Mouse (Mus musculus) MEL (cell line): ENCODE measurements around the gene Grb10. TPM values are rescaled to one million over a fixed set of nuclear protein-coding genes. Genes with fewer than 3 reads are reported as not detected.

Source experiments
- DNase-seq: peaks from one replicate; pipeline ENCODE4 v3.0.0; 2011; ENCODE audit warnings: low read depth, low spot score
- H3K27ac ChIP-seq: 2 replicates; pipeline ENCODE4 v1.5.1; 2012; ENCODE audit warnings: low read depth, mild to moderate bottlenecking, control low read depth, low read length, moderate library complexity; ENCODE audit not compliant: control insufficient read depth
- H3K27me3 ChIP-seq, 2 experiments: fragments of 150-350 bp in 1 of 2; sonication (generic) in 1 of 2; 2 replicates each; pipeline ENCODE4 v1.6.1; 2012; ENCODE audit warnings: low read length in 2 of 2, mild to moderate bottlenecking in 2 of 2, improper control_type of control experiment in 1 of 2, moderate library complexity in 1 of 2; ENCODE audit not compliant: insufficient read depth in 2 of 2, control insufficient read depth in 1 of 2
- H3K36me3 ChIP-seq, 2 experiments: 2 replicates each; pipeline ENCODE4 v1.6.1; 2012 to 2014; ENCODE audit warnings: low read length in 2 of 2, improper control_type of control experiment in 1 of 2, inconsistent platforms in 1 of 2, mild to moderate bottlenecking in 1 of 2; ENCODE audit not compliant: insufficient read depth in 2 of 2, control insufficient read depth in 1 of 2
- H3K4me1 ChIP-seq, 2 experiments: fragments of 150-350 bp in 1 of 2; sonication (generic) in 1 of 2; 2 replicates each; pipeline ENCODE4 v1.6.1; 2012; ENCODE audit warnings: low read length in 2 of 2, improper control_type of control experiment in 1 of 2, mild to moderate bottlenecking in 1 of 2; ENCODE audit not compliant: insufficient read depth in 2 of 2, control insufficient read depth in 1 of 2
- H3K4me3 ChIP-seq, 2 experiments: fragments of 150-350 bp in 1 of 2; sonication (generic) in 1 of 2; 2 replicates each; pipeline ENCODE4 v1.5.1; 2012; ENCODE audit warnings: low read depth in 2 of 2, low read length in 2 of 2, mild to moderate bottlenecking in 2 of 2, moderate library complexity in 2 of 2, control low read depth in 1 of 2, improper control_type of control experiment in 1 of 2; ENCODE audit not compliant: control insufficient read depth in 1 of 2, insufficient read depth in 1 of 2
- H3K79me2 ChIP-seq: 2 replicates; pipeline ENCODE4 v1.6.1; 2012; ENCODE audit warnings: mild to moderate bottlenecking, low read length, moderate library complexity; ENCODE audit not compliant: control insufficient read depth, poor library complexity, insufficient read depth
- H3K9ac ChIP-seq: 2 replicates; pipeline ENCODE4 v1.6.1; 2012; ENCODE audit warnings: low read depth, mild to moderate bottlenecking, control low read depth, low read length, moderate library complexity; ENCODE audit not compliant: control insufficient read depth, poor library complexity, severe bottlenecking
- H3K9me3 ChIP-seq: fragments of 150-350 bp; sonication (generic); replicated peaks from 2 replicates; pipeline ENCODE4 v1.6.1; 2012; ENCODE audit warnings: mild to moderate bottlenecking, low read length, improper control_type of control experiment, moderate library complexity; ENCODE audit not compliant: insufficient read depth
- BHLHE40 ChIP-seq: IDR thresholded peaks from 2 replicates; pipeline ENCODE4 v1.6.1; 2012; ENCODE audit warnings: low read depth, mild to moderate bottlenecking, inconsistent platforms, low read length, improper control_type of control experiment, borderline replicate concordance
- CHD2 ChIP-seq: IDR thresholded peaks from 2 replicates; pipeline ENCODE4 v1.6.1; 2011; ENCODE audit warnings: low read length, improper control_type of control experiment
- CTCF ChIP-seq, 3 experiments: IDR thresholded peaks in 2 of 3; conservative IDR thresholded peaks in 1 of 3; 2 replicates each; pipeline ENCODE4 v1.5.1; 2011 to 2012; ENCODE audit warnings: low read length in 3 of 3, low read depth in 2 of 3, mild to moderate bottlenecking in 2 of 3, improper control_type of control experiment in 1 of 3, inconsistent platforms in 1 of 3, mixed read lengths in 1 of 3, moderate library complexity in 1 of 3; ENCODE audit not compliant: control insufficient read depth in 1 of 3, insufficient read depth in 1 of 3, poor library complexity in 1 of 3, severe bottlenecking in 1 of 3
- E2F4 ChIP-seq: IDR thresholded peaks from 2 replicates; pipeline ENCODE4 v1.6.1; 2011; ENCODE audit warnings: low read depth, low read length, improper control_type of control experiment, borderline replicate concordance
- ELF1 ChIP-seq: IDR thresholded peaks from 2 replicates; pipeline ENCODE4 v1.6.1; 2014; ENCODE audit warnings: low read depth, mild to moderate bottlenecking, inconsistent platforms, low read length, improper control_type of control experiment, moderate library complexity
- GABPA ChIP-seq: IDR thresholded peaks from 2 replicates; pipeline ENCODE4 v1.6.1; 2012; ENCODE audit warnings: low read depth, mild to moderate bottlenecking, inconsistent platforms, low read length, improper control_type of control experiment, moderate library complexity
- GATA1 ChIP-seq: IDR thresholded peaks from 2 replicates; pipeline ENCODE4 v1.6.1; 2011; ENCODE audit warnings: low read depth, low read length, improper control_type of control experiment
- HCFC1 ChIP-seq: IDR thresholded peaks from 2 replicates; pipeline ENCODE4 v1.6.1; 2012; ENCODE audit warnings: low read depth, mild to moderate bottlenecking, inconsistent platforms, low read length, improper control_type of control experiment, moderate library complexity
- MAFK ChIP-seq: IDR thresholded peaks from 2 replicates; pipeline ENCODE4 v1.6.1; 2011; ENCODE audit warnings: low read depth, mild to moderate bottlenecking, low read length, improper control_type of control experiment, borderline replicate concordance
- MAX ChIP-seq: IDR thresholded peaks from 2 replicates; pipeline ENCODE4 v1.6.1; 2011; ENCODE audit warnings: low read length, improper control_type of control experiment
- MAZ ChIP-seq: IDR thresholded peaks from 2 replicates; pipeline ENCODE4 v1.6.1; 2012; ENCODE audit warnings: low read depth, mild to moderate bottlenecking, inconsistent platforms, low read length, improper control_type of control experiment
- MEF2A ChIP-seq: IDR thresholded peaks from 2 replicates; pipeline ENCODE4 v1.6.1; 2014; ENCODE audit warnings: low read depth, mild to moderate bottlenecking, inconsistent platforms, low read length, improper control_type of control experiment; ENCODE audit not compliant: poor library complexity, insufficient replicate concordance, severe bottlenecking; ENCODE audit errors: extremely low read depth
- POLR2A ChIP-seq, 2 experiments: IDR thresholded peaks; 2 replicates each; pipeline ENCODE4 v1.6.1; 2011 to 2012; ENCODE audit warnings: low read length in 2 of 2, mild to moderate bottlenecking in 2 of 2, control low read depth in 1 of 2, improper control_type of control experiment in 1 of 2, low read depth in 1 of 2, moderate library complexity in 1 of 2; ENCODE audit not compliant: control insufficient read depth in 1 of 2, insufficient read depth in 1 of 2, poor library complexity in 1 of 2
- POLR2AphosphoS2 ChIP-seq: IDR thresholded peaks from 2 replicates; pipeline ENCODE4 v1.6.1; 2011; ENCODE audit warnings: low read length, improper control_type of control experiment
- RCOR1 ChIP-seq: IDR thresholded peaks from 2 replicates; pipeline ENCODE4 v1.6.1; 2012; ENCODE audit warnings: low read depth, mild to moderate bottlenecking, inconsistent platforms, low read length, improper control_type of control experiment
- SIN3A ChIP-seq: IDR thresholded peaks from 2 replicates; pipeline ENCODE4 v1.6.1; 2012; ENCODE audit warnings: low read length, improper control_type of control experiment, inconsistent platforms
- TBP ChIP-seq: IDR thresholded peaks from 2 replicates; pipeline ENCODE4 v1.8.0; 2011; ENCODE audit warnings: low read depth, low read length, improper control_type of control experiment
- TCF12 ChIP-seq: IDR thresholded peaks from 2 replicates; pipeline ENCODE4 v1.6.1; 2014; ENCODE audit warnings: low read depth, mild to moderate bottlenecking, inconsistent platforms, low read length, improper control_type of control experiment, moderate library complexity
- USF1 ChIP-seq: IDR thresholded peaks from 2 replicates; pipeline ENCODE4 v1.6.1; 2014; ENCODE audit warnings: low read depth, mild to moderate bottlenecking, inconsistent platforms, low read length, improper control_type of control experiment, moderate library complexity
- ZC3H11A ChIP-seq: IDR thresholded peaks from 2 replicates; pipeline ENCODE4 v1.6.1; 2012; ENCODE audit warnings: low read depth, mild to moderate bottlenecking, inconsistent platforms, low read length, improper control_type of control experiment
- ZMIZ1 ChIP-seq: IDR thresholded peaks from 2 replicates; pipeline ENCODE4 v1.6.1; 2012; ENCODE audit warnings: low read depth, mild to moderate bottlenecking, inconsistent platforms, low read length, improper control_type of control experiment, moderate library complexity
- ZNF384 ChIP-seq: IDR thresholded peaks from 2 replicates; pipeline ENCODE4 v1.6.1; 2012; ENCODE audit warnings: low read depth, mild to moderate bottlenecking, inconsistent platforms, low read length, improper control_type of control experiment
- polyA plus RNA-seq, 2 experiments: library from polyadenylated mRNA; stranded (reverse) in 1 of 2; unstranded in 1 of 2; fragments of >175 nt in 1 of 2; fragments of >200 nt in 1 of 2; gene quantifications; 2 replicates each; pipeline versions ENCODE4 v1.2.1 to v1.2.4; 2012; ENCODE audit warnings: low replicate concordance in 2 of 2, low read depth in 1 of 2; ENCODE audit not compliant: insufficient read length in 2 of 2, insufficient read depth in 1 of 2, missing spikeins in 1 of 2
- total RNA-seq: library from RNA; depleted of rRNA; stranded (reverse); fragments of 300-350 nt; gene quantifications from 2 replicates; pipeline ENCODE4 v1.2.3, GENCODE M21; 2012

Gene Grb10
- total and polyA plus RNA-seq, 3 experiments, result not detected

DNA sequence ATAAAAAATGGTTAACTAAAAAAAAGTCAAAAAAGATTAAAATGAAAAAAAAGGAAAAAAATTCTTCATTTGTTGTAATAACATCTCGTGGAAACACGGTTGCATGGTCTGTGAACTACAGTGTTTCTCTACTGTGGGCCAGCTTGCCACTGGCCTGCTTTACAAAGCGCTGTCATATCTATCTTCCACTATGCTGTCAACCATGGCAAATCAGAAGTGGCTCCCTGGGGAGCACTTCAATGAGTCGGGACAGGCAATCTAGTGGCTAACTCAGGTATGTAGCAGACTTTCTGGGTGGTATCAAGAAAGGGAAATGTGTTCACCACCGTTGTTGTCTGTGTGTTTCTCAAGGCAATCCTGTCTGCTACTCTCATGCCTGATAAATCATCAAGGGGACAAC is 106.8 kb downstream of the Grb10 start:
- H3K4me3 ChIP-seq, result no peak overlapping the region
- no peaks in the 10 kb centered on the region for H3K36me3 ChIP-seq
- no peaks in the 10 kb centered on the region for H3K79me2 ChIP-seq
- H3K9me3 ChIP-seq, result no peaks in the 10 kb centered on the region
- TF ChIP-seq GABPA (no peak), ZMIZ1 (no peak), ELF1 (no peak), TCF12 (no peak), E2F4 (no peak), MEF2A (no peak), POLR2A (IDR thresholded peaks at IDR 0.05; ENCODE audit: control insufficient read depth in 1 of 2, insufficient read depth in 1 of 2, low read depth in 1 of 2, low read length in 2 of 2, poor library complexity in 1 of 2) (no peak), MAZ (no peak), MAFK (no peak), CTCF (IDR thresholded peaks at IDR 0.05 in 2 of 3, conservative IDR thresholded peaks at IDR 0.05 in 1 of 3; ENCODE audit: control insufficient read depth in 1 of 3, insufficient read depth in 1 of 3, low read depth in 2 of 3, low read length in 3 of 3, poor library complexity in 1 of 3, severe bottlenecking in 1 of 3) (no peak), SIN3A (no peak), TBP (no peak)
- no peak for DNase-seq
- H3K27ac ChIP-seq, result no peak overlapping the region
- no peaks in the 10 kb centered on the region for H3K4me1 ChIP-seq
- no peak overlapping the region for H3K9ac ChIP-seq
- H3K27me3 ChIP-seq, result peaks cover 3 to 6% of the 10 kb centered on the region in 2 experiments; a peak in 3 of 4 replicates

DNA sequence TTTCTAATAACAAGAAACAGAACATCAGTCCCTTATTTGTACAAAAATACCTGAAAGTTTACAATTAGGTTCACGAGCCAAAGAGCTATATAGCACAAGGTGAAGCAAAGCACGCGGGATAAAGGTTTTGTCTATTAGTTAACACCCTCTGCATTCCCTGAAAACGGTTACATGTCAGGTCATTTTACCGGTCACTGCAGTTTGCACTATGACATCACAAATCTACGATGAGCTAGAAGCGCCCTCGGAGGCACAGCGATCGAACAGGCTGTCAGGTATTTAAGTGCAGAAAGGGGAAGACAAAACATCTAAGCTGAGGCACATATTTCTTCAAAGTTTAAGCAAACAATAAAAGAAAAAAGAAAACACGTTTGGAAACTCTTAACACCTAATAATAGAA is 108.0 kb downstream of the Grb10 start:
- H3K27ac ChIP-seq, result no peak overlapping the region
- H3K4me1 ChIP-seq, result no peaks in the 10 kb centered on the region
- H3K9me3 ChIP-seq, result no peaks in the 10 kb centered on the region
- DNase-seq, result no peak
- no peak overlapping the region for H3K9ac ChIP-seq
- H3K27me3 ChIP-seq, result peaks cover 0 to 6% of the 10 kb centered on the region in 2 experiments; a peak in 3 of 4 replicates
- no peaks in the 10 kb centered on the region for H3K36me3 ChIP-seq
- TF ChIP-seq MAX (no peak), GATA1 (no peak), BHLHE40 (no peak), POLR2AphosphoS2 (no peak), CHD2 (no peak), ZNF384 (no peak), HCFC1 (no peak), MAFK (no peak), USF1 (no peak), ZC3H11A (no peak), RCOR1 (no peak), ZMIZ1 (no peak), GABPA (no peak)
- TF ChIP-seq, all 39 proteins: peak for 0
- Histone ChIP-seq H3K79me2 (no peaks in the 10 kb centered on the region), H3K4me3 (no peak overlapping the region)
